ENCODE assay signal across 7 mouse cellular contexts in the genomic region with DNA sequence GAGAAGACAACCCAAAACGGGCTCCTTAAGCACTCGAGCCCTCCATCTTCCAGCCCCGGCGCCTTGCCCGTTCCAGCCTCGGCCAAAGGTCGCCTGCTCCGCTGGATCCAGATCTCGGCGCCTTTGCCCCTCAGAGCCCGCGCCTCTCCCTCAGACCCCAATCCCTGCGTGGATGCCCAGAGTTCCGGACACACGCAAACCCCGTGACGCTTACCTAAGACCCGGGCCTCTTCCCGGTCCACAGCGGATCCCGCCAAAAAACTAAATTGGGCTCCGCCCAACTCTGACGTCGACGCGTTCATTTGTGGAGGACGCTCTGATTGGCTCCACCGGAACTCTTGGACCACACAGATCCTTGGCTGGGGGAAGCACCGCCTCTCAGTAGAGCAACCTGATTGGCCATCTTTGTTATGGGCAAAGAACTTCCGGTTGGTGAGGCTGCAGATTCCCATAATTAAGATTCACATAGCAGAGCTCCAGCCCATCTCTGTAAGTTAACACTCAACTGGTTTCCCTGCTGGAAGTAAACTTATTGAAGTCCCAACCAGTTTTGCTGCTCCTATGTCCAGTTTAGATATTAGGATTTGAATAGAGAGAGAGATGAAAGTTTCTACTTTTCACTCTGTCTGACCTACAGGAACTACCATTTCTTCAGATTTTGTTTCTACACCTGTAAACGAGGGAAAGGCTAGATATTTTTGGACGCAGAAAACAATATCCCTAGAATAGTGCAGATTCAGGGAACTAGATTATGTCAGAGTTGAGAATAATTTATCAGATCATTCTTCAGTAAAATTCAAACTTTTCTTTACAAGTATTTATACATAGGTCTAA. TPM values are rescaled to one million over a fixed set of nuclear protein-coding genes. Genes with fewer than 3 reads are reported as not detected.
A peak's percentile ranks its signal among the peaks of the same experiment; 100 is the strongest.
DNase-seq lines count a peak whose midpoint lies in the region; ATAC-seq lines count a peak whose summit lies in the region.

A gene (minus strand): TSS at position 301 of the 834 bp plus-strand sequence.

- H3K4me3 ChIP-seq in embryonic facial prominence, embryonic 11.5 days (ENCODE audit: low read depth, low read length) = peak within 1 kb of the TSS; percentile 76
- peak within 1 kb of the TSS; percentile 81 for H3K4me3 ChIP-seq in limb, embryonic 10.5 days
- peak within 1 kb of the TSS; percentile 68 for H3K4me3 ChIP-seq in midbrain, embryonic 13.5 days (replicated peaks)

- peak; percentile 95 for DNase-seq in adrenal gland, postnatal 14 days
- peak; percentile 99 for DNase-seq in embryonic facial prominence, embryonic 11.5 days (ENCODE audit: low spot score)
- peak; percentile 93 for DNase-seq in kidney, adult 11 months
- DNase-seq in limb, embryonic 10.5 days (ENCODE audit: low spot score) = peak; percentile 94
- DNase-seq in spleen, adult 12 weeks (ENCODE audit: low spot score) = peak; percentile 89

- peak; percentile 100 for ATAC-seq in embryonic facial prominence, embryonic 11.5 days (replicated peaks; ENCODE audit: insufficient number of reproducible peaks, low FRiP score, low TSS enrichment, low read depth)
- ATAC-seq in granulocyte monocyte progenitor cell, adult 5-6 weeks (replicated peaks; ENCODE audit: poor library complexity, severe bottlenecking) = peak; percentile 98
- peak; percentile 100 for ATAC-seq in midbrain, embryonic 13.5 days

- H3K27me3 ChIP-seq in embryonic facial prominence, embryonic 11.5 days (ENCODE audit: control insufficient read depth, insufficient read depth, low read length) = no peaks in the 10 kb centered on the region
- H3K27me3 ChIP-seq in limb, embryonic 10.5 days (ENCODE audit: low read depth, poor library complexity, severe bottlenecking) = no peaks in the 10 kb centered on the region
- no peaks in the 10 kb centered on the region for H3K27me3 ChIP-seq in midbrain, embryonic 13.5 days

- 4% methylated on average over 32 of the region's 32 CpGs for WGBS in embryonic facial prominence, embryonic 11.5 days
- 4% methylated on average over 32 of the region's 32 CpGs for WGBS in limb, embryonic 10.5 days
- WGBS in midbrain, embryonic 13.5 days = 4% methylated on average over 32 of the region's 32 CpGs

- H3K4me1 ChIP-seq in embryonic facial prominence, embryonic 11.5 days (ENCODE audit: control insufficient read depth, insufficient read depth, low read length) = peaks cover 3% of the 10 kb centered on the region; the same call in 1 of the 2 replicates
- H3K4me1 ChIP-seq in limb, embryonic 10.5 days = peaks cover 10% of the 10 kb centered on the region
- H3K4me1 ChIP-seq in midbrain, embryonic 13.5 days (replicated peaks) = peaks cover 12% of the 10 kb centered on the region

- H3K9me3 ChIP-seq in embryonic facial prominence, embryonic 11.5 days (replicated peaks; ENCODE audit: control insufficient read depth, low read length) = no peaks in the 10 kb centered on the region
- H3K9me3 ChIP-seq in limb, embryonic 10.5 days (replicated peaks) = no peaks in the 10 kb centered on the region
- no peaks in the 10 kb centered on the region for H3K9me3 ChIP-seq in midbrain, embryonic 13.5 days

- peaks cover 12% of the 10 kb centered on the region for H3K36me3 ChIP-seq in embryonic facial prominence, embryonic 11.5 days (replicated peaks; ENCODE audit: control insufficient read depth, insufficient read depth, low read depth, low read length)
- H3K36me3 ChIP-seq in limb, embryonic 10.5 days = peaks cover 30% of the 10 kb centered on the region
- peaks cover 12% of the 10 kb centered on the region for H3K36me3 ChIP-seq in midbrain, embryonic 13.5 days

- peak within 1 kb of the TSS; percentile 51 for H3K4me2 ChIP-seq in embryonic facial prominence, embryonic 11.5 days (ENCODE audit: low read depth, low read length)
- H3K4me2 ChIP-seq in midbrain, embryonic 13.5 days (replicated peaks) = peak within 1 kb of the TSS; percentile 72

- H3K9ac ChIP-seq in embryonic facial prominence, embryonic 11.5 days (replicated peaks; ENCODE audit: low read length) = peak within 1 kb of the TSS; percentile 75
- H3K9ac ChIP-seq in midbrain, embryonic 13.5 days (replicated peaks) = peak within 1 kb of the TSS; percentile 55; the same call in 1 of the 2 replicates

- no peak within 1 kb of the TSS for H3K27ac ChIP-seq in embryonic facial prominence, embryonic 11.5 days (replicated peaks; ENCODE audit: low read depth, low read length)
- H3K27ac ChIP-seq in limb, embryonic 10.5 days = peak within 1 kb of the TSS; percentile 91
- no peak within 1 kb of the TSS for H3K27ac ChIP-seq in midbrain, embryonic 13.5 days

RNA-seq across cellular contexts. Expression of the gene that starts here (rescaled TPM):
- 6.0 and 7.9 TPM in 2 replicates for total RNA-seq in adrenal gland, postnatal 14 days (2021)
- 58.4 and 66.0 TPM in 2 replicates for polyA plus RNA-seq in embryonic facial prominence, embryonic 11.5 days (2014; fragmentation: Nextera tagmentation; extraction: Ambion mirVana)
- 71.2 and 82.0 TPM in 2 replicates for total RNA-seq in granulocyte monocyte progenitor cell, adult 5-6 weeks (2014; fragmentation: Nextera tagmentation)
- total RNA-seq in granulocyte monocyte progenitor cell, adult 5-6 weeks (2017) = 74.6 and 98.7 TPM in 2 replicates
- 78.2 and 92.8 TPM in 2 replicates for polyA plus RNA-seq in limb, embryonic 10.5 days (2016; fragmentation: Nextera tagmentation; extraction: Ambion mirVana)
- 10.7 and 11.2 TPM in 2 replicates for polyA plus RNA-seq in midbrain, embryonic 13.5 days (2015; fragmentation: Nextera tagmentation; extraction: Ambion mirVana)
